Mouse (Mus musculus) spleen, postnatal 10 days (tissue): Measurements from ENCODE around the gene Ankfy1.

ENCODE experiments used
- DNase-seq, 2 experiments: peaks; one replicate each; pipeline ENCODE4 v3.0.0; 2021 to 2022; ENCODE audit warnings: low spot score in 2 of 2

The Ankfy1 gene

GRCm38 (mm10) chr11:72792033-72792432, 102.2 kb downstream of the Ankfy1 start:
- DNase-seq = no peak

DNA sequence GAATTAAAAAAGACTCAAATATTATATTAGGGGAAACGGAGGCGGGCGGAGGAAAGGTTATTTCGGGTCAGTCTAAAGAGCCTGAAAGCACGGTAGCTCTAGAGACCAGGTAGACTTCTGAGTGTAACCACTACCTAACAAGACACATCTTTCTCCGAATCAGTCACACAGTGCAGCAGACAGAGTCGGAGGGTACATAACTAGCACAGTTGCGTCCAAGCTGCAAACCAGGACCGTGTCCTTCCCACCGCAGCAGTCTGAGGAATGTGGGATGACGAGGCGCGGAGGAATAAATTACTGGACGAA, 105.3 kb downstream of the Ankfy1 start:
- DNase-seq = no peak

DNA sequence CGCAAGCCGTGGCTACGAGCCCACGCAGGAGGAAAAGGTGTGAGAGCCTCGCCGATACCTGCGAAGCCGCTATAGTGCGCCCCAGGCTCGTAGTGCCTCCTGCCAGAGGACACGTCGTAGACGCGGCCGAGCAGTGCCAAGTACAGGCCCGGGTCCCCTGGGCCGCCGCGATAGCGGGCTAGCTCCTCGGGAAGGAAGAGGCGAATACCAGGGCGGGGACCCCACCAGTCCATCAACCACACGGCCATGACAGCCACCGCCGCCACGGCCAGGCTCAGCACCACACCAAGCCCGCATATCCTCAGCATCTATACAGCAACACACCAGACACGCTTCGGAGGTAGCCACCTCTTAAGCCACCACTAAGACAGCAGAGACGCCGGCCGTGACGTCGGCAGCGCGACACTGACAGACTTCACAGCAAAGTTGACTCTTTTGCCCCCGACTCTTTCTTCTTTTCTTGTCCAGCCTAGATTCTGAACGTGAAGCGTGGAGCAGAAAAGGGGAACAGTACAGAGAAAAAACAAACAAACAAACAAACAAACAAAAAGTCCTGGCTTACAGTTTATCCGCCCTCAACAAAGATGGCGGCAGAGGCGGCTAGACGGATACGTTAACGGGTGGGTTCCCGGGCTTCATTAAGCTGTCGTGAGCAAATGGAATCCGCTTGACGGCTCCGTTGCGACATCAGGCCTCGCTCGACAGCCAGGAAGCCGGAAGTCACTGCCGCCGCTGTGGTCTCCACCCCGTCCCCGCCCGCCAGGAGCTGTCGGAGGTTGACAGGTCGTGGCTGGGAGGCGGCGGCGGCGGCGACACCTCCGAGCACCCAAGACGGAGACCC, 105.9 kb downstream of the Ankfy1 start, which contains the start of the genes Cyb5d2 and Zzef1:
TSS of gene Cyb5d2 (minus strand) at position 688 of the 841 bp plus-strand sequence.
TSS of gene Zzef1 (plus strand) at position 772 of the 841 bp plus-strand sequence.
- DNase-seq = peak; percentile 86 to 97

- no peak for DNase-seq
Observed at GRCm38 (mm10) chr11:72796296-72796687, 106.5 kb downstream of the Ankfy1 start.

DNA sequence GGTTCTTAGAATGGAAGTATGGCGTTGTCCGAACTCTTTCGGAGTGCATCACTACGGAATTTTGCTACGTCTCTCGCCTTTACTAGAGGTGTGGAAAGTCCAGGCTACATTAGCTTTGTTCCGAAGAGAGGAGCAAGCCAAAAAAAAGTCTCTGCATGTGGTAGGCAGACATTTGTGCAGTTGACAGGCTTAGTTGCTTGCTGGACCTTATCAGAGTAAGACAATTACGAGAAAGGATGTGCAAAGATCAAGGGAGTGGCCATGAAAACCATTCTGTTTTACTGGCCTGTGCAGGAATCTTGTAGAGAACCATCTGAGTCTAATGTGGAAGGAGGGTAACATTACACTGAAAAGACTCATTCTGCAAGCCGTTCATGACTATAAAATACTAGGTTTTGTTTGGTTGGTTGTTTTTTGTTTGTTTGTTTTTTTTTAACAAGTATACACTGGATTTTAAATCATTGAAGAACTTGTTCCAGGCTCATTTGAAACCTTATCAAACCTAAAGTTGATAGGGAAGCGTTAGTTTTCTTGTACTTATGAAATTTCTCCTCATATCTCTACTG, 107.0 kb downstream of the Ankfy1 start:
- no peak for DNase-seq

- no peak for DNase-seq
Observed at GRCm38 (mm10) chr11:72798112-72798511, 108.3 kb downstream of the Ankfy1 start.

- no peak for DNase-seq
Observed at GRCm38 (mm10) chr11:72801182-72801581, 111.4 kb downstream of the Ankfy1 start.

- no peak for DNase-seq
Observed at GRCm38 (mm10) chr11:72803038-72803437, 113.2 kb downstream of the Ankfy1 start.

- no peak for DNase-seq
Observed at GRCm38 (mm10) chr11:72804586-72804985, 114.8 kb downstream of the Ankfy1 start.

DNA sequence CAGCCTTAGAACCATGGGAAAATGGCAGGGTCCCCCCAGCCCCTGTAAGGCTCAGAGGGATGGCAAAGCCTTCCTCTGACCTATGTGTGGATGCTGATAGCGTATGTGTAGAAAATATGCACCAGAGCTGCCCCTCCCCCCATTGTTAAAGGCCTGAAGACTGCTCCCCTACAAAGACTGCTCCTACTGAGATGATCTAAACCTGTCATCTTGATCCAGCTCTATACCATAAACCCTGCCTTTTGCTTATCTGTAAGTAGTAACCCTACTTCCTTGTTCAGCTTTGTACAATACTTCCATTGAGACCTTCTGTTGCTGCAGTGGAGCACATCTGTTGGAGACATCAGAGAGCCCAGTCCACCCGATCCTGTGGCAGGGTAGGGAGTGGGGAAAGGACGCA, 115.4 kb downstream of the Ankfy1 start:
- no peak for DNase-seq

DNA sequence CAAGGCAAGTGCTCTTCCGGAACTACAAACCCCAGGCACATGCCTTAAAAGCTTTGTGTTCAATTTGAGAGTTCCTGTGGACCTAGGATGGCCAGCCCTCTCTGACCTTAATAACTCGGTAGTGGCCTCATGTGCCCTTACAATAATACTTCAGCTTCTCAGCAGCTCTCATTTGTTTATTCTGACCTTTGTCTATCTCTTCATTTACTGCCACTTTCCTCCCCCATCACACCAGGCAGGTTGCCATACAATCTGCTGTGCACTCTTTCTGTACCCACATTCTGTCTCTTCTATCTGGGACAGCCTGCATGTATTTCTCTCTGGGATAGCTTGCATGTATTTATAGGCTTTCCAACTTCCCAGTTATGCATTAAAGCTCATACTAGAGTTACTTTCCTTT, 116.8 kb downstream of the Ankfy1 start:
- DNase-seq = no peak

DNA sequence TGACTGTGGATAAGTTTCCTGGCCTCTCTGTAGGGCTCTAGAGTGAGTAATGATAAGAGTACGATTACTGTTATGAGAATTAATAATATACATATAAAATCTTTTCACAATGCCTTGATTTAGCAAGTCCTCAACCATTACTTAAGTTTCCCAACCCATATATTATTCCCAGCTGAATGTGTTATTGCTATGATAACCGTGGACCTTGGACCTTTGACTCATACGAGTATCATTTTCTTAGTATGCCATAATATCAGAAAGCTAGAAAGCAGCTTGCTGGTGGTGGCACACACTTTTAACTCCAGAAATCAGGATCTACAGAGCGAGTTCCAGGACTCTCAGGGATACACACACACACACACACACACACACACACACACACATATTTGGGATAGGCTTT, 118.2 kb downstream of the Ankfy1 start:
- DNase-seq = no peak

GRCm38 (mm10) chr11:72813687-72814086, 123.9 kb downstream of the Ankfy1 start:
- DNase-seq = no peak

GRCm38 (mm10) chr11:72814188-72814587, 124.4 kb downstream of the Ankfy1 start:
- peak in 1 of 2 experiments; percentile 50 for DNase-seq

- no peak for DNase-seq
Observed at GRCm38 (mm10) chr11:72816859-72817258, 127.1 kb downstream of the Ankfy1 start.

DNA sequence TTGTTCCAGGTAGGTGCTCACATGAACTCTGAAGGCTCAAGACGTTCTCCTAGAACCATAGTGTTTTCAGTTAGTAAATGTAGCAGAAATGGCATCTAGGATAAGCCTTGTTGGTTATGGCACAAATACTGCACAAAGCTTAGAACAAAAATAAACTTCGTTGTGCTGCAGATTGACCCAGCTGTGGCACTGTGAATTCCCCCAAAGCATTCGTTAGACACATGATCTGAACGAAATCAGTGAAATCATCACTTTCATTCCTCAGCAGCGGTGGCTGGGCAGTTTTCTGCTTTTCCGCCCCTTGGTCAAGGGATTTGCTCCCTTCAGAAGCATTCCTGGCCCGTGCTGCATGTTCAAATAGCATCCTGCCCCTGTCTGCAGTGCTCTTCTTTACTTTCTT, 128.3 kb downstream of the Ankfy1 start:
- DNase-seq = no peak

GRCm38 (mm10) chr11:72821041-72821440, 131.2 kb downstream of the Ankfy1 start:
- no peak for DNase-seq
